Mouse (Mus musculus) kidney, adult 11 months (tissue): ENCODE data around the gene Dusp9.

ENCODE experiments used
- DNase-seq: peaks from one replicate; pipeline ENCODE4 v3.0.0; 2022

The Dusp9 gene

GRCm38 (mm10) chrX:73672031-73672431, 32.8 kb downstream of the Dusp9 start:
- DNase-seq: peak; percentile 62

DNA sequence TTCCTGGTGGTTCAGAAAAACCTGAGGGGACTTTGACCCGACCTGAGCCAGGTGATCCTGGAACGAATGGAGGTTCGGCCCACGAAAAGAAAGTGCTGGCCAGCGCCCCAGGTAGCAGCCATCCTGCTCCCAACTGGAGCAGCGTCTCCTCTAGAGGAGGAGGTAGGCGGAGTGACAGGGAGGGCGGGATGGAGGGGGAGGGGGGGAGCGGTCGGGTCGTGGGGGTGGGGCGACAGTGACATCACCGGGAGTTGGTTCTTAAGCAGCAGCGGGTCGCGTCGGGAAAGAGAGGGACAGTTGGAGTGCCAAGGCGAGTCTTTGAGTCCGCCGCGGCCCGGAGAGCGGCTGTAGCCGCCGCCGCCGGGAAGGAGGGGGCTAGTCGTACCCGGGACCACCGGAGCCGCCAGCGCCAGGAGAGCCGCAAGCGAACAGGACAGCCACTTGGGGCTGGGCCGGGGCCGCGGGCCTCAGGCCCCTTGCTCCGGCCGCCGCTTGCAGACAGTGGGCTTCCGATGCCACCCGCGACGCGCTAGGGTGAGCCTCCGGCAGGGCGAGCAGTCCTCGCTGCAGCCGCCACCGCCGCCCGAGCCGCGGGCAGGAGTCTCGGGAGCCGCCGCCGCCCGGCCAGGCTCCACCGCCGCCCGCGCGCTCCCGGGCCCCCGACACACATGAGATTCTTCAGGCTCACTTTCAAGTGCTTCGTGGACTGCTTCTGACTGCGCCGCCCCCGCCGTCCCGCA, 33.8 kb downstream of the Dusp9 start, which contains the start of gene Slc6a8:
TSS of gene Slc6a8 (plus strand) at position 272 of the 740 bp plus-strand sequence.
- peak; percentile 66 for DNase-seq

DNA sequence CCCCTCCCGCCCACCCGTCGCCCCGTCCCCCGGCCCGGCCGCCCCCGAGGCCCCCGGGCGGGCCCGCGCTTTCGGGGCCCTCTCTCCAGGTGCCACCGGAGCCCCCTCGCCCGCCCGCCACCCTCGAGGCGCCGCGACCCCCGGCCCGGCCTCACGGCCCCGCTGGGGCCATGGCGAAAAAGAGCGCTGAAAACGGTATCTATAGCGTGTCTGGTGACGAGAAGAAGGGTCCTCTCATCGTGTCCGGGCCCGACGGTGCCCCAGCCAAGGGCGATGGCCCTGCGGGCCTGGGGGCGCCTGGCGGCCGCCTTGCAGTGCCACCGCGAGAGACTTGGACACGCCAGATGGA, 34.4 kb downstream of the Dusp9 start:
- no peak for DNase-seq

DNA sequence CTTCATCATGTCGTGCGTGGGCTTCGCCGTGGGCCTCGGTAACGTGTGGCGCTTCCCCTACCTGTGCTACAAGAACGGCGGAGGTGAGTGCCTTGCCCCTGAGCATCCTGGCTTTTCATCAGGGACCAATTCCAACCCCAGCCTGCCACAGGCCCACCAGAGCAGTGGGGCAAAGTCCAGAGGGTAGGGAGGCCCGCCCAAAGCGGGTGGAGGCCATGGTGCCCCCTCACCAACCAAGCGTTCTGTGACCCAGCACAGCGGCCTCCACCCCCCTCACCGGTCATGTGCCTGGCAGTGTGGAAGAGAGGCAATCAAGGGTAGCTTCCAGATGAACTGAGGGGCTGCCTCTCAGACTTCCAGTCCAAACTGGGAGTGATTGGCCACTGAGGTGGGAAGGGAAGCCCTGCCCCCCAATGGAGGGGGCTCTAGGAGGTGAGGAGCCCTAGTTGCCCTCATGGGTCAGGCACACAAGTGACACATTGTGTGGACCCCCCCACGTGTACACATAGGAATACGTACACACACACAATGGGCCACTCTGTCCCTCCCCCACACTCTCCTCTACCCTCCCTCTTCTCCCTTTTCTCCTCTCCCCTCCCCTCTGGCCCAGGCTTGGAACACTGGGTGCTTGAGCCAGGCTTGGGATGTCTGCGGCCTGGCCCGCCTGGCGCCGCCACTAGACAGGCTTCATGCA, 34.9 kb downstream of the Dusp9 start:
- peak; percentile 79 for DNase-seq

GRCm38 (mm10) chrX:73675231-73675630, 36.0 kb downstream of the Dusp9 start:
- DNase-seq: no peak

GRCm38 (mm10) chrX:73676668-73677067, 37.4 kb downstream of the Dusp9 start:
- DNase-seq: no peak

DNA sequence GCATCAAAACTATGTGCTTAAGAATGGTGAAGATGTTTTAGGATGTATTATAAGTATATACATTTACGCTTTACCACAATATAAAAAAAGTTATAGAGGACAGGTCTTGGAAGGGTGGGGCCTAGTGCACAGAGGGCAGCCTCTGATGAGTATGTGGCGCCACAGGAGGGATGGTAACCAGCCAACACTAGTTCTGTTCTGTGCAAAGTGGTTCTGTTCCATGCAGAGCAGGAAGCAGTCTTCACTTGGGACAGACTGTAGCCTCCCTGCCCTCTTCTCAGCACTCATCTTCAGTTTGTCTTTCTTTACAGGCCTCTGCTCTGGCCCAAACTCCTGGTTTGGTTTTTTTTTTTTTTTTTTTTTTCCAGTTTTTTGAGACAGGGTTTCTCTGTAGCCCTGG, 44.9 kb downstream of the Dusp9 start:
- DNase-seq: no peak

DNA sequence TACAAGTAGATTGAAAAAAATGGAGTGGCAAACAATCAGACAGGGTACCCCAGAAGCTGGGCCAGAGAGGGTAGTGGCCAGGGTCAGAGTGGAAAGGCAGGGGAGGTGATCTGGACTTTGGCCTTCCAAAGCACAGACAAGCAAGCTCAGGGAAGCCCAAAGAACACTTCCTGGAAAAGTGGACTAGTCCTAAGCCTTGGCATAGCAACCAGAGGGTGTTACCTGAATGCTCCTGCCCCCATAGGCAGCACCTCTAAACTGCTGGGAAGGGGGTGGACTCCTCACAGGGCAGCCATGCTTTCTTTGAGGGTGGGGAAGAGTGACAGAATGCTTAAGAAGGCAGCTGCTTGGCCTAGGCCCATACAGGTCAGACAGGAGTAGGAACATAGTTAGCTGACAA, 45.8 kb downstream of the Dusp9 start:
- DNase-seq: peak; percentile 46

- peak; percentile 86 for DNase-seq
Measured at GRCm38 (mm10) chrX:73685629-73686028, 46.4 kb downstream of the Dusp9 start.

DNA sequence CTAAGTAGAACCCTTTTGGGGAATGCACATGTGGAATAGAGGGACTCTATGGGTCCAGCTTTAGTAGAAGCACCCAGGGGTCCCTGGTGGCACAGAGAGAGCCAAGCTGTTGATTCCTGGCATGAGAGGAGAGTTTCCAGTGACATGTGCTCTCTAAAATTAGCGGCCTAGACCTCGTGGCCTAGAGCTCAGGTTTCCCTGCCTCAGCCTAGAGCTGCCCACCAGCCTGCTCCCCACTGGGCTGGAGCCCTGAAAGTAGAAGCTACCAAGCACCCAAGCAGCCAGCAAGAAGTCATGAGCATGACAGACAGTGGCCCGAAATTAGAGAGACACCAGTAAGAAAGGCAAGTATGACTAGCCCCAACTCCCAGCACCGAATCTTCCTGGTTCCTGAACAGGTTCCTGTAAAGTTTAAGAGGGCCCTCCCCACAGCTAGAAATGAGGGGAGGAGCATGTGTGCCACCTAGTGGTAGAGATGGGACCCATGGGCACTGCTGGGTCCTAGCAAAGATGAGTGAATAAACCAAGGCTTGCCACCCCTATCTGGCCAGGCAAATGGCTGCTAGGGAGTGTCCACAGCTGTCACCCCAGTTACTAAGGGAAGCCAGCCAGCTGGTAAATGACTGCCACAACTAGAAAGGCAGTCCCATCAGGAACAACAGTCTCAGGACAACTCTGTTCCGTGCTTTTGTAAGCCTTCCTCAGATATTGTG, 51.9 kb downstream of the Dusp9 start:
- peak; percentile 61 for DNase-seq
